Mouse (Mus musculus): ENCODE results near the gene Hcn2. TPM values are rescaled to one million over a fixed set of nuclear protein-coding genes. Genes with fewer than 3 reads are reported as not detected.
"Not testable (repeated sequence)": the region's sequence is repeated elsewhere in the genome, so short reads cannot be mapped to it uniquely, and the experiment has no call there.

Gene Hcn2
- polyA plus RNA-seq, 1 experiment = 4.0 TPM

DNA sequence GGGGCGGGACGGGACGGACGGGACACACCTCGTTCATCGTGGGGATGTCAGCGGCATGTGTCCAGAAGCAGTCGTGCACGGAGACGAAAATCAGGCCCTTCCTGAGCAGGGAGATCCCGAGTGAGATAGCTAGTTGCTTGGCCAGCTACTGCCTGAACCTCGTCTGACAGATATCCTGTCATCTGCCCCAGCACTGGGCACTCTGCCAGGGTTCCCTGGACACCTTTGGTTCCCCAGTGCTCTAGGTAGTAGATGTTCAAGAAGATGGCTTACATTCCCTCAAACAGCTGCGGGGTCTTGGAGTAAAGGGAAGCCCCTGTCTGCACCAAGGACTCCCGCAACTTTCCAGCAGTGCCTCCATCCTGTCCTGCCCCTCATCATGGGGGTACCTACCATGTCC, 20.3 kb downstream of the Hcn2 start:
- no peak for DNase-seq (ENCODE audit: low read depth, low spot score)
- WGBS = 88% methylated on average over 14 of the region's 14 CpGs

DNA sequence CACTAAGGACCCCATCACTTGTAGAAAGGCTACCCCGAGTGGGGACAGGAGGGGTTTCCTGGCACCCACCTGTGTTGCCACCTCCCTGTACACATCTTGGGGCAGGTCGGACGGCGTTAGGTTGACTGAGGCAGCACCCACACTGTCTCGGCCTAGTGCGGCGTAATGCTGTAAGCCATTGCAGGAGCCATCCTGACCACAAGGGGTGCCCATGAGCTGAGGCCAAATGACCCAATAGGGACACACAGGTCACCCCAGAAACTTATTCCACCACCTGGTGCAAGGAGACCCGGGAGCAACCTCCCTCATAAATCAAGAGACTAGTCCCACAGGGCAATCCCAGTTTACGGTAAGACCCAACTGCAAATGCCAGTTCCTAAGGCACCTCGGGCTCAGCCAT, 21.8 kb downstream of the Hcn2 start:
- DNase-seq (ENCODE audit: low read depth, low spot score) = no peak
- WGBS = 89% methylated on average over 10 of the region's 10 CpGs

DNA sequence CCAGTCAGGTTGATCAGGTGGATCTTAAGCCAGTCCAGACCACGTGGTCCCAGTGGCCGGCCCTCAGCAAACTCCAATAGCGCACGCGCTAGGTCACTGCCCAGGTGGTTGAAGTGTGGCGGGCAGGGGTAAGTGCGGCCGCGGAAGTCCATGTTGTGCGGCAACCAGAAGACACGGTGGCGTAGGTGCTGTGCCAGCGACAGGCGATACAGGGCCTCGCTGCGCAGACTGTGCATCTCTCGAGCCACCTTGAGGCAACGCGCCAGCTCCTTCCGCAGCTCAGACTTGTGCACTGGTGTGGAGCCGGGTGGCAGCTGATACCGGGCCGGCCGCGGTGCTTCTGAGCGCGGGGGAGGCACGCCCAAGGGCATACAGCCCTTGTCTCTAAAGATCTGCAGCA, 22.8 kb downstream of the Hcn2 start:
- WGBS = 97% methylated on average over 28 of the region's 28 CpGs
- DNase-seq (ENCODE audit: low read depth, low spot score) = no peak

DNA sequence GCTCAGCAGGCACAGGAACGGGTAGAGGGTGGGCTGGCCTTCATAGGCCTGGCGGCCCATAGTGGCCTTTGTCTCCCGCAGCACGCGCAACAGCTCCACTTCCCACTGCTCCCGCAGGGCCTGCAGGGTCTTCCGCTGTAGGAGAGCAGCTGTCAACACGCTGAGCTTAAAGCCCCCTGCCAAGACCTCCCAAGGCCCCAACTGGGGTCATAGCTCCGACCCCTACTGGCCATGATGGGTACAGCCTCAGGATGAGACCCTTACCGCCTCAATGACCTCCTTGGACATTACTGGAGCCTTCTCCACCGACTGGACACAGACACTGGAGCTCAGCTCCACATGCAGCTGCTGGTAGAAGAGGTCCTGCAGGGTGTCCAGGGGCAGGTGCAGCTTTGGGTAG, 24.4 kb downstream of the Hcn2 start:
- WGBS = 88% methylated on average over 11 of the region's 11 CpGs
- DNase-seq (ENCODE audit: low read depth, low spot score) = no peak

DNA sequence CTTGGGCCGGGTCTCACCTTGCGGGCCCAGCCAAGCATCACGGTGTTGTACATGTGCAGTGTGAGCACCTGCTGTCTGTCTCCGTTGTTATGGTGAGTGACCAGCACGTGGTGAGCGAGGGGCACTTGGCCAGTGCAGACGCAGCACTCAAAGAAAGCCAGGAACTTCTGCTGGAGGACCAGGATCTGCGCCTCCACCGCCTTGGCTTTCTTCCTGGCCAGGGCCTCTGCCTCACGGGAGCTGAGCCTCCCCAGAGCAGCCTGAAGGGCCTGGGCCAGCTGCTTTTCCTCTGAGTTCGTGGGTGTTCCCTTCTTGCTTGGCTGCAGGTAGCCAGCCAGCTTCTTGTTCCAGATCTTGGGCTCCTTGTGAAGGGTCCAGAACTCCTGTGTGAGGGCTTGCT, 26.7 kb downstream of the Hcn2 start:
- 90% methylated on average over 11 of the region's 11 CpGs for WGBS
- DNase-seq (ENCODE audit: low read depth, low spot score) = no peak

DNA sequence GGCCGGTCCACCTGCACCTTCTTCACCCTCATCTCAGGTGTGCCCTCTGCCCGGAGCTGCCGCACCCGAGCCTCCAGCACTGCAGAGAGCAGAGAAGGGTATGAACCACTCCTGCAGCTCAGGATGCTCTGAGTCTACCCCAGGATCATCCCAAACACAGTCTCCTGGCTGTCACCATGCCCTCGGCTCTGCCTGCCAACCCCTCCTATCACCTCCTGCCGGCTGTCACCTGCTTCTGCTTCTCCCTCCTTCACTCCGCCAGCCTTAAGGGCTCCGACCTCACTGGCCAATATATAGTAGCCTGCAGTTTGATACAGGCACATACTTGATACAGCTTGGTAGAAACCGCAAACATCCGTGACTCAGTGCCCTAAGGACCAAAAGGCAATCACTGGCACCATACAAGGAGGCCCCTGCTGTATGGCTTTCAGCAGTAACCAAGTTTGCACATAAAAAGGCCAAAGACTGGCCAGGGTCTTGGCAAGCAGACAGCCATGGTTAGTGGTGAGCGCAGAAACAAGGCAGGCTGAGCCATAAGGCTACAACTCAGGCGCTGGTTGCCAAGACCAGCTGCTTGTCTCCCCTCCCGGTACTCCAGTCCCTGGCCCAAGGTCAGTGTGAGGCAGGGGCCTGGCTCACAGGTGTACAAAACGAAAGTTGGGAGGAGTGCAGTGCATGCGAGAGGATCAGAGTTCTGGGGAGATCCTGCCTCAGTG, 27.4 kb downstream of the Hcn2 start:
- 94% methylated on average over 15 of the region's 15 CpGs for WGBS

DNA sequence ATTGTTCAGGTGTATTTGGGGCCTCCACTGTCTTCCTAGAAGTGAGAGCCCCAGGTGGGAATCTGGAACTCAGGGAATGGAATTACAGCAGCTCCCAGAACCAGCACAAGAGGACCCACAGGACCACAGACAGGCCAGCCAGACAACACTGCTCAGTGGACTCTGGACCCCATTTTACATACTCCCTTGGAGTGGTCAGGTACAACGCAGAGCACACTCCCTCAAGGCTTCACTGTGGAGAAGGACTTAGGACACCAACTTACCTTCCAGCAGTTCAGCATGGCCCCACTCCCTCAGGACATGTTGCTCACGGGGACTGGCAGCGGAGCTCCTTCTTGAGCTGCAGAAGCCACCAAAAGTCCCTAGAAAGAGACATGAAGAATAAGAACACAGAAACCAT, 29.0 kb downstream of the Hcn2 start:
- 74% methylated on average over 3 of the region's 3 CpGs for WGBS

More for the DNA sequence above, 27.4 kb downstream of the Hcn2 start:
- no peak for DNase-seq (ENCODE audit: low read depth, low spot score)

DNA sequence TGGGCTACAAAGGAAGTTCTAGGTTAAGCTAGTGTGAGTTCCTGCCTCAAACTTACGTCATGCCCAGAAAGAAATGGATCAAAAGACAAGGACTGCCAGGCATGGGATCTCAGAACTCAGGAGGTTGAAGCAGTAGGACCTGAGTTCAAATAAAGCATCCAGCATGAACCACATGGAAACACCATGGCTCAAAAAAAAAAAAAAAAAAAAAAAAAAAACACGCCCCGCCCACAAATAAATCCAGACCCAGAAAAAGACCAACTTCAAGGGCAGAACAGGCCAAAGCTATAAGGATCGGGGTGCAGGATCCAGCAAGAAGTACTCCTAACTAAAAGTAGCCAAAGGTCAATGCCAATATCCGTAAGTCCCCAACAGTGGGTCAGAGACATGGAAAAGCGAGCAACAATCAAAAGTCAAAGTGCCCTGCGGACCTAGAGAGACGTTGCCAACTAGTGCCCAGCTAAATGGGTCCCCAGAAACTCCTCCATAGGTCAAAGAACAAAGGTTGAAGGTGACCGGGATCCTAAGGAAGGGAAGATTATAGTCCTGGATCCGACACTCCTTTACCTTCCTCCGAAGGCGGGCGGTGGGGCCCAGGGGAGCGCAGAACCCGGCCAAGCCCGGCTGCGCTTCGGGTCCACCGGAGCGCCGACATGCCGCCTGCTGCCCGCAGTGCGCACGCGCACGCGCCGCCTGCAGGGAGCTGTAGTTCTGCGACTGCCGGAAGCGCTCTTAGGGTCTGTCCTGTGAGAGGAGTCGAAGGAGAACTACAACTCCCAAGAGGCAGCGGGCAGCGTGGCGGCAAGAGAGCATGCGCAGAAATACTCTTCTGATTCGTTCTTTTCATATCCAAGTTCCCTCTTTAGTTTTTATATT, 29.7 kb downstream of the Hcn2 start, which contains the start of gene Polrmt:
Polrmt (minus strand) TSS at position 684 of the 876 bp plus-strand sequence.
- peak; percentile 92 for DNase-seq (ENCODE audit: low read depth, low spot score)
- 2% methylated on average over 38 of the region's 38 CpGs for WGBS

More for the DNA sequence above, 29.0 kb downstream of the Hcn2 start:
- no peak for DNase-seq (ENCODE audit: low read depth, low spot score)

DNA sequence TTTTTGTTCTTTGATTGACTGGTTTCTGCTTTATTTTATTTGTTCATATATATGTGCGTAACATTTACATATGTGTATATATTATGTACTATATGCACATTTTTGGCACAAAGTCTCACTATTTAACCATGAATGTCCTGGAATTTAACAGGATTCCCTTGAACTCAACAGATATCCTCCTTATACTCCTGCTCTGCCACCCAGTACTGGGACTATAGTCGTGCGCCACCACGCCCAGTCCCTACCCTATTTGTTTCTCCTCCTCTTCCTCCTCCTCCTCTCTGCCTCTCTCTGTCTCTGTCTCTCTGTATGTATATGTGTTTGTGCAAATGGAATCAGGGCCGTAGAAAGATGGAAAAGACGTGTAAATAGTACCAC, 30.3 kb downstream of the Hcn2 start:
- DNase-seq (ENCODE audit: low read depth, low spot score) = no peak
- WGBS = 14% methylated on average over 6 of the region's 6 CpGs

DNA sequence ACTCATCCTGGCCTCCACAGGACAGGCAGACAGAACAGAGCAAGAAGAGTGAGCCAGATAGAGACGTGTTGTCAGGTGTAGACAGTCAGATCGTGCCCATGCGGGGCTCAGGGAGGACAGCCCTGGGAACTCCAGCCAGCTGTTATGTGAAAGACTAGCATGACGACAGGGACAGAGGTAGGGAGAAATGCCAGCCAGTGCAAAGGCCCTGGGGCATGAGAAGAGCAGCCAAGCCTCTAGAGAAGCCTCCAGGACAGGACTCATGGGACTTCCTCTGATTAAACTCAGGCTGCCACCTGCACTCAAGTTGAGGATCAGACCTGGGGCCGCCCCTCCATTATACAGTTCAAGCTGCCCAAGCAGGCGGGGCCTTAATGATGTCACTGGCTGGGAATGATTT, 32.1 kb downstream of the Hcn2 start:
- no peak for DNase-seq (ENCODE audit: low read depth, low spot score)
- 77% methylated on average over 6 of the region's 6 CpGs for WGBS

DNA sequence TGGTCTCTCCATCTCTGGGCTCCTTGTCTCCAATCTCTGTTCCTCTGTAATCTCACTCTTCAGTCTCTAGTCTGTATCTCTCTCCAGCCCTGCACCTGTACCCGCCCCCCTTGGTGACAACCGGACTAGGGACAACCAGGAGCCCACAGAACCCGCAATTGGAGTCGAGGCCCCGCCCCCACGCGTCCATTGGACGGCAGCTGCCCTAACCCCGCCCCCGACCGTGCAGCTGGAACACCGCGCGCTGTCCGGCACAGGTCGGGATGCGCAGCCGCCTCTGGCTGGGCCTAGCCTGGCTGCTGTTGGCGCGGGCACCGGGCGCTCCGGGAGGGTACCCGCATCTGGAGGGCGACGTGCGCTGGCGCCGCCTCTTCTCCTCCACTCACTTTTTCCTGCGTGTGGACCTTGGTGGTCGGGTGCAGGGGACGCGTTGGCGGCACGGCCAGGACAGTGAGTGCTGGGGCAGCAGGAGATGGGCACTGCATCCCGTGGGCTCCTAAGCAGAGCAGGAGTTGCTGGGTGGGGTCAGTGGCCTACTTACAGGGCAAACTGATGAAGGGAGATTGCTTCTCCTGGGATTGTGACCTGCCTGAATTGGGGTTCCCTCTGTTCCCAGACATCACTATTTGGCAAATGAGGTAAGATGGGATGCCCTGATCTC, 38.6 kb downstream of the Hcn2 start, which contains the start of gene Fgf22:
Fgf22 (plus strand) TSS at position 221 of the 661 bp plus-strand sequence.
- no peak for DNase-seq (ENCODE audit: low read depth, low spot score)

DNA sequence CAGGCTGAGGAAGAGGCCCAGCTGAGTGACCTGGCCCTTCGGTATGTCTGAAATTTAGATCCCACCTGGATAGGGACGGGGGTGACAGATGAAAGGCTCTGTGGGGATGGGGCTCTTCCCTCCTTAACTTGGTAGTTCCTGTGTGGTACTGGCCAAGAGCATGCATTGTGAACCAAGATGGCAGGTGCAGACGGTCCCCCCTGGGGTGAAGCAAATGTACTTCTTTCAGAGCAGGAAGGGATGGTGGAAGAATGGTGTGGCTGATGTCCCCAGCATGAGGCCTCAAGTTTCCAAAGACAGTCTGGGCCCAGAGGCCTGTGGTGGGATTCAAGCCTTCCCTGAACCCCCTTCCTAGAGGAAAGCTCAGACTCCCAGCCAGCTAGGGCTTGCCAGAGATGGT, 39.4 kb downstream of the Hcn2 start:
- DNase-seq (ENCODE audit: low read depth, low spot score) = no peak
- WGBS = 88% methylated on average over 3 of the region's 3 CpGs

More for the DNA sequence above, 38.6 kb downstream of the Hcn2 start, which contains the start of gene Fgf22:
- WGBS = 3% methylated on average over 36 of the region's 36 CpGs

DNA sequence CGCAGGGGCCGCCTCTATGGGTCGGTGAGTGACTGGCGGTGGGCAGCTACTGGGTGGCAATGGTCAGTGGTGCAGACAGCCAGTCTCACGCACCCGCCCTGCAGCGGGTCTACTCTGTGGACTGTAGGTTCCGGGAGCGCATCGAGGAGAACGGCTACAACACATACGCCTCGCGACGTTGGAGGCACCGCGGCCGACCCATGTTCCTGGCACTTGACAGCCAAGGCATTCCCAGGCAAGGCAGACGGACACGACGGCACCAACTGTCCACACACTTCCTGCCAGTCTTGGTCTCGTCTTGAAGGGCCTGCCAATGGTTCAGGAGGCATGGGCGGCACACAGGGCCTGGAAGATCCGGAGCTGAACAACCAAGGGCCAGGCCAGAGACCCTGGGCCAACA, 40.2 kb downstream of the Hcn2 start:
- no peak for DNase-seq (ENCODE audit: low read depth, low spot score)
- WGBS = 88% methylated on average over 24 of the region's 24 CpGs

DNA sequence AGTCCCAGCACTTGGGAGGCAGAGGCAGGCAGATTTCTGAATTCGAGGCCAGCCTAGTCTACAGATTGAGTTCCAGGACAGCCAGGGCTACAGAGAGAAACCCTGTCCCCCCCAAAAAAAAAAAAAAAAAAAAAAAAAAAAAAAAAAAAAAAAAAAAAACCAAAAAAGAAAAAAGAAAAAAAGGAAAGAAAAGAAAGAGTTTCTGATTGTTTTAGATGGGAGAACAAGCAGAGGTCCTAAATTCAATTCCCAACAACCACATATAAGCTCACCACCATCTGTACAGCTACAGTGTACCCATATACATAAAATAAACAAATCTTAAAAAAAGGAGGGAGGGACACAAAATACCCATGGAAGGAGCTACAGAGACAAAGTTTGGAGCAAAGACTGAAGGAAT, 43.2 kb downstream of the Hcn2 start:
- DNase-seq (ENCODE audit: low read depth, low spot score) = not testable (repeated sequence)
- WGBS = 96% methylated on average over 1 of the region's 1 CpGs

DNA sequence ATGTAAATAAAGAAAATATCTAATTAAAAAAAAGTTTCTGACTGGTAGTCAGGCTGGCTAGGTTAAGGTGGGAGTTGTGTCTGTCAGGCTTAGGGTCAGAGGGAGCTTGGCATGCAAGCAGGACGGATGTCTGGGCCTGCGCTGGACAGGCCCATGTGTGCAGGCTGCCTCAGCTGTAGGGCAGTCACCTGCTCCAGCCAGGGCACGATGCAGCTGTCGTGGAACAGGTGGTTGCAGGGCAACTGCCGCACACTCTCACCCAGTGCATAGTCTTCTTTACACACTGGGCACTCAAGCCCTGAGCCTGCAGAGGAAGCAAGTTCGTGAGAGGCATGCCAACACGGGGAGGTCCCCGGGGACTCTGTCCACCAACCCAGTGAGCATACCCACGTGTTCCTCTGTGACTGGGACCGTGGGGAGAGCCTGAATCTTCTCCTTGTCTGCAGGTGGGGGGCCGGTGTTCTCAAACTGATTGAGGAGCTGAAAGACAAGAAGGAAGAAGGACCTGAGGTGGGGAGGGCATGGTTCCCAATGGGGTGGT, 44.2 kb downstream of the Hcn2 start:
- no peak for DNase-seq (ENCODE audit: low read depth, low spot score)
- WGBS = 90% methylated on average over 11 of the region's 11 CpGs

DNA sequence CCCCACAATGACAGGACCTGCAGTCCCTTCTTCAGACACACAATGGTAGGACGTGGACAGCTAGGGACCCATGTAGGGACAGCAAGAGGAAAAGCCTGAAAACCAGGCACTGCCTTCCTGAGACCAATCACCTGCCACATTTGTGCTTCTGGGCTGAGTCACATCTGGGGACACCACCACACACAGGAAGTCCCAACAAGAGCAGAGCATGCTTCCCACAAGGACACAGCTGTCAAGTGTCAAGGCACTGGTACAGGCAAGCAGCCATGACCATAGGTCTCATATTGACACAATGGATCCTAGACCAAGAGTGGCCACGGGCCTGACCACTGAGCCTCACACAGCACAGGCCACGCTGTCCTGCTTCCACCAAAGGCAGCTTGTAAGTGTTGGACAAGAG, 46.4 kb downstream of the Hcn2 start:
- WGBS = 78% methylated on average over 3 of the region's 3 CpGs
- DNase-seq (ENCODE audit: low read depth, low spot score) = no peak

DNA sequence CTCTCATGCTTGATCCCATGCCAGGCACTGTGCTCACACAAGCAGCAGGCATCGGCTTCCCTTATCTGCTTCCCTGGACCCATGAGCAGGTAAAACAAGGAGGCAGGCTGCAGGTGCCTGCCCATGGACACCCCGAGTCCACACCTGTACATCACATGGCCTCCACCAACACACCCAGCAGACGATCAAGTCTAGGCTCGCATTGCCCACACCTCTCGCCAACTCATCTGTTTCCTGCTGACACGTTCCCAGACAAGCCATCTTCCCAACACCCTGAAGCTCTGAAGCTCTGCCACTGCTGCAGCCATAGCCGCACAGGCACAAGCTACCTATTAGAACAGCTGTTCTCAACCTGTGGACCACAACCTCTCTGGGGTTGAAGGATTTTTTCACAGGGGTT, 47.8 kb downstream of the Hcn2 start:
- no peak for DNase-seq (ENCODE audit: low read depth, low spot score)
- WGBS = 37% methylated on average over 7 of the region's 7 CpGs

DNA sequence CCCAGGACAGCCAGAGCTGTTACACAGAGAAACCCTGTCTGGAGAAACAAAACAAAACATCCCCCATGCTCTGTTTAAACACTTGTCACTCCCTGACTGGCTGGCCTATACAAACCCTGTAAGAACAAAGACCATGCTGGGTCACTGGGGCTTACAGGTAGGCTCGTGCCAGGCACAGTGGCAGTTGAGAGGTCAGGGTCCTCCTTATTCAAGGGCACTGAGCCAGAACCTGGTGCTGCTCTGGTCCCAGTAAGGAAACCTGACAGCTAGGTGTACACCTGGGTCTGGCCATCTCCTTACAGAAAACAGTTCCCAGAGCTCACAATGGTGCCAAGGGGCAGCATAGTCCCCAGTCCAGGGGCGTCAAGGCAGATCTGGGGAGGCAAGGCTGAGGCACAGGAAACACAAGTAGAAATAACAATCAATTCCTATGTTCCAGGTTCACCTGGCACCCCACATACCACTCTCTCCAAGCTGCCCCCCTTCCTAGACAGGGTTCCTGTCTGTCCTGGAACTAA, 48.9 kb downstream of the Hcn2 start:
- no peak for DNase-seq (ENCODE audit: low read depth, low spot score)
- WGBS = 39% methylated on average over 2 of the region's 2 CpGs

DNA sequence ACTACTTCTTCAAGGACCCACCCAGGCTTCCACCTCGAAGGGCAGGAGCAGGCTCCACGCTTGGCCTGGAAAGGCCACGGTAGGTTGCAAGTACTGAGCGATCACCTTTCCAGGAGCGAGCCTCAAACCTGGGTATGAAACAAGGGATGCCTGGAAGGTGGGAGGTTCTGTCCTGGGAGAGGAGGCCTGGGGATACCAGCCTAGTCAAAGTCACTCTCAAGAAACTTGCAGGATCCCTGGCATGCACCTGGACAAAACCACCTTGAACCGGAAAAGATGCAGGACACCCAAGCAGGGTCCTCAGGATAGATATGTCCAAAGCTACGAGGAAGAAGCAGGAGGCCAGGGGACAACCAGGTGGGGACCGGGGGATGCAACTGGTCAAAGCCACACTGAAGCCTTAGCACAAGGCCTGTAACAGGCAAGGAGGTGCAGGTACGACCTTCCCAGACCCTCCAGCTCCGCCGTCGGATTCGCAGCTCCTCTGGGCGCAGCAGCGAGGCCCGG, 49.6 kb downstream of the Hcn2 start:
- 2% methylated on average over 16 of the region's 16 CpGs for WGBS
- no peak for DNase-seq (ENCODE audit: low read depth, low spot score)

All from large intestine, adult 2 months (tissue).